Mouse (Mus musculus) CD8-positive naive resting alpha-beta T cell, adult 57 days (primary cell): ENCODE results near the gene Gm3383. TPM values are rescaled to one million over a fixed set of nuclear protein-coding genes. Genes with fewer than 3 reads are reported as not detected.

Source experiments
- total RNA-seq: library from RNA; stranded (reverse); gene quantifications from one replicate; pipeline ENCODE4 v1.2.4, GENCODE M21; 2023

Gm3383 gene
- total RNA-seq, result 0.70 TPM

GRCm38 (mm10) chr14:5807882-5808281, at the start of gene Gm3383:
Gene Gm3383, minus strand, starts transcription at chr14:5807982.

GRCm38 (mm10) chr14:5830229-5830628, 22.4 kb upstream of the Gm3383 start, which contains the start of gene Gm3424:
Gene Gm3424, minus strand, starts transcription at chr14:5830329.

GRCm38 (mm10) chr14:5741477-5741876, 66.3 kb downstream of the Gm3383 start, which contains the start of gene Gm3373:
Gene Gm3373, minus strand, starts transcription at chr14:5741577.

DNA sequence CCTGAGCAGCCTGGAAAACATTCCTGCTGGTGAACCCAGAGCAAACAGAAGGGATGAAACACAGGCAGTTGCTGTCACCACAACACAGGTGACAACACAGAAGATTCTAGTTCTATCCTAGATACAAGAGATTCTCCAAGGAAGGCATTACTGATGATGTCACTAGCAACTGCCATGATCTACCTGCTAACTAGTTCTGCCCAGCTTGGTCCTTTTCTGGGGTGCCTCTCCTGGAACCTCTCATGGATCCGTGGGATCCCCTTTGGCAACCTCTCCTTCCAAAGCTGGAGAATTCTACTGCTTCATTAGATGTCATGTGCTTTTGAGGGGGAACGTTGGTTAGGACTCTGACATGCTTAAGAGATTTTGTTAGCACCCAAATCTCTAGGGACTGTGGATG, 120.4 kb downstream of the Gm3383 start, which contains the start of gene Gm9603:
Gene Gm9603 (minus strand): TSS at position 101 of the 400 bp plus-strand sequence.

DNA sequence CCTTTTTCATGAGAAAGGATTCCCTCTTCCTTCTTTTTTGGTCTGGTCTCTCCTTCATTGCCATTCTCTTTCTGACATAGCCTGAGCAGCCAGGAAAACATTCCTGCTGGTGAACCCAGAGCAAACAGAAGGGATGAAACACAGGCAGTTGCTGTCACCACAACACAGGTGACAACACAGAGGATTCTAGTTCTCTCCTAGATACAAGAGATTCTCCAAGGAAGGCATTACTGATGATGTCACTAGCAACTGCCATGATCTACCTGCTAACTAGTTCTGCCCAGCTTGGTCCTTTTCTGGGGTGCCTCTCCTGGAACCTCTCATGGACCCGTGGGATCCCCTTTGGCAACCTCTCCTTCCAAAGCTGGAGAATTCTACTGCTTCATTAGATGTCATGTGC, 174.9 kb downstream of the Gm3383 start, which contains the start of gene Gm8265:
Gene Gm8265 (minus strand): TSS at position 101 of the 400 bp plus-strand sequence.

Other genes with a start within 250 kb of the Gm3383 start
- not detected for gene Gm8265, start 175.0 kb downstream of the Gm3383 start, total RNA-seq
- not detected for gene Gm9603, start 120.5 kb downstream of the Gm3383 start, total RNA-seq
- 0.37 TPM for gene Gm3373, start 66.4 kb downstream of the Gm3383 start, total RNA-seq
- gene Gm3424, start 22.3 kb upstream of the Gm3383 start, total RNA-seq, result not detected
- gene Gm8237, start 72.4 kb upstream of the Gm3383 start, total RNA-seq, result not detected
- not detected for gene Gm3248, start 153.8 kb upstream of the Gm3383 start, total RNA-seq
- gene Gm3453, start 171.2 kb upstream of the Gm3383 start, total RNA-seq, result not detected